Mouse (Mus musculus): ENCODE results near the gene Spop. TPM values are rescaled to one million over a fixed set of nuclear protein-coding genes. Genes with fewer than 3 reads are reported as not detected.
A peak's percentile ranks its signal among the peaks of the same experiment; 100 is the strongest.

Spop gene
- total and polyA plus RNA-seq, 3 experiments: 69.3 to 170 (median 155) TPM

GRCm38 (mm10) chr11:95460872-95461271 lies 47.0 kb downstream of the Spop start:
- Histone ChIP-seq H3K27me3 (ENCODE audit: control insufficient read depth, insufficient read depth, low read length) (no peaks in the 10 kb centered on the region), H3K36me3 (ENCODE audit: control insufficient read depth, insufficient read depth, low read length) (peaks cover 9% of the 10 kb centered on the region; the same call in 1 of the 2 replicates), H3K9ac (ENCODE audit: low read depth, low read length) (no peak overlapping the region), H3K4me1 (ENCODE audit: control insufficient read depth, insufficient read depth, low read length) (peaks cover 3% of the 10 kb centered on the region), H3K4me3 (no peak overlapping the region), H3K79me2 (replicated peaks; ENCODE audit: control insufficient read depth, insufficient read depth, low read length) (peaks cover 3% of the 10 kb centered on the region; the same call in 1 of the 2 replicates), H3K27ac (no peak overlapping the region)
- no peak for DNase-seq
- 84% methylated on average over 2 of the region's 2 CpGs for WGBS
- no peak for TF ChIP-seq CTCF (IDR thresholded peaks at IDR 0.05)
- no peak for TF ChIP-seq EP300 (IDR thresholded peaks at IDR 0.05; ENCODE audit: insufficient read depth, low read depth, low read length)
- TF ChIP-seq POLR2A (IDR thresholded peaks at IDR 0.05; ENCODE audit: insufficient read depth, low read depth, low read length): no peak
- intact Hi-C loops (cut with DNase I): no loop called here

- H3K4me1 ChIP-seq (ENCODE audit: control insufficient read depth, insufficient read depth, low read length): peaks cover 3% of the 10 kb centered on the region
- H3K36me3 ChIP-seq (ENCODE audit: control insufficient read depth, insufficient read depth, low read length): peaks cover 6% of the 10 kb centered on the region; the same call in 1 of the 2 replicates
- DNase-seq: no peak
- no peaks in the 10 kb centered on the region for H3K27me3 ChIP-seq (ENCODE audit: control insufficient read depth, insufficient read depth, low read length)
- no peak overlapping the region for H3K27ac ChIP-seq
- no peak overlapping the region for H3K9ac ChIP-seq (ENCODE audit: low read depth, low read length)
- TF ChIP-seq POLR2A (IDR thresholded peaks at IDR 0.05; ENCODE audit: insufficient read depth, low read depth, low read length) (no peak), CTCF (IDR thresholded peaks at IDR 0.05) (no peak), EP300 (IDR thresholded peaks at IDR 0.05; ENCODE audit: insufficient read depth, low read depth, low read length) (no peak)
- intact Hi-C loops (cut with DNase I): no loop called here
- H3K79me2 ChIP-seq (replicated peaks; ENCODE audit: control insufficient read depth, insufficient read depth, low read length): peaks cover 3% of the 10 kb centered on the region; the same call in 1 of the 2 replicates
- WGBS: 95% methylated on average over 3 of the region's 3 CpGs
- no peak overlapping the region for H3K4me3 ChIP-seq
Observed at GRCm38 (mm10) chr11:95462168-95462567, 48.3 kb downstream of the Spop start.

GRCm38 (mm10) chr11:95467731-95468130 lies 53.9 kb downstream of the Spop start:
- H3K9ac ChIP-seq (ENCODE audit: low read depth, low read length): no peak overlapping the region
- H3K79me2 ChIP-seq (replicated peaks; ENCODE audit: control insufficient read depth, insufficient read depth, low read length): no peaks in the 10 kb centered on the region; the same call in 1 of the 2 replicates
- no peak overlapping the region for H3K4me3 ChIP-seq
- TF ChIP-seq CTCF (IDR thresholded peaks at IDR 0.05) (no peak), POLR2A (IDR thresholded peaks at IDR 0.05; ENCODE audit: insufficient read depth, low read depth, low read length) (no peak), EP300 (IDR thresholded peaks at IDR 0.05; ENCODE audit: insufficient read depth, low read depth, low read length) (no peak)
- H3K36me3 ChIP-seq (ENCODE audit: control insufficient read depth, insufficient read depth, low read length): peaks cover 13% of the 10 kb centered on the region
- 87% methylated on average over 1 of the region's 1 CpGs for WGBS
- no peak for DNase-seq
- no peaks in the 10 kb centered on the region for H3K4me1 ChIP-seq (ENCODE audit: control insufficient read depth, insufficient read depth, low read length)
- no peak overlapping the region for H3K27ac ChIP-seq
- no peaks in the 10 kb centered on the region for H3K27me3 ChIP-seq (ENCODE audit: control insufficient read depth, insufficient read depth, low read length)
- intact Hi-C loops (cut with DNase I): no loop called here

- H3K36me3 ChIP-seq (ENCODE audit: control insufficient read depth, insufficient read depth, low read length): peaks cover 21% of the 10 kb centered on the region
- DNase-seq: no peak
- no peaks in the 10 kb centered on the region; the same call in 1 of the 2 replicates for H3K79me2 ChIP-seq (replicated peaks; ENCODE audit: control insufficient read depth, insufficient read depth, low read length)
- no peak overlapping the region for H3K4me3 ChIP-seq
- H3K4me1 ChIP-seq (ENCODE audit: control insufficient read depth, insufficient read depth, low read length): peaks cover 1% of the 10 kb centered on the region; the same call in 1 of the 2 replicates
- 0 out of 2 replicates have a peak overlapping the region, but pooled peaks have one; percentile 1 for H3K27ac ChIP-seq
- 48% methylated on average over 2 of the region's 2 CpGs for WGBS
- H3K9ac ChIP-seq (ENCODE audit: low read depth, low read length): no peak overlapping the region
- TF ChIP-seq POLR2A (IDR thresholded peaks at IDR 0.05; ENCODE audit: insufficient read depth, low read depth, low read length): no peak
- TF ChIP-seq CTCF (IDR thresholded peaks at IDR 0.05): no peak
- intact Hi-C loops (cut with DNase I): loop anchor here (5.0 kb wide), 1 partner anchor 34 kb away; no protein-coding TSS in a partner anchor
- H3K27me3 ChIP-seq (ENCODE audit: control insufficient read depth, insufficient read depth, low read length): no peaks in the 10 kb centered on the region
Observed at GRCm38 (mm10) chr11:95472942-95473341, 59.1 kb downstream of the Spop start.

- H3K36me3 ChIP-seq (ENCODE audit: control insufficient read depth, insufficient read depth, low read length): peaks cover 21% of the 10 kb centered on the region
- no peaks in the 10 kb centered on the region for H3K27me3 ChIP-seq (ENCODE audit: control insufficient read depth, insufficient read depth, low read length)
- H3K9ac ChIP-seq (ENCODE audit: low read depth, low read length): no peak overlapping the region
- TF ChIP-seq POLR2A (IDR thresholded peaks at IDR 0.05; ENCODE audit: insufficient read depth, low read depth, low read length) (no peak), EP300 (IDR thresholded peaks at IDR 0.05; ENCODE audit: insufficient read depth, low read depth, low read length) (no peak), CTCF (IDR thresholded peaks at IDR 0.05) (no peak)
- H3K4me3 ChIP-seq: no peak overlapping the region
- H3K79me2 ChIP-seq (replicated peaks; ENCODE audit: control insufficient read depth, insufficient read depth, low read length): no peaks in the 10 kb centered on the region; the same call in 1 of the 2 replicates
- WGBS: 86% methylated on average over 1 of the region's 1 CpGs
- intact Hi-C loops (cut with DNase I): loop anchor here (5.0 kb wide), 1 partner anchor 34 kb away; no protein-coding TSS in a partner anchor
- DNase-seq: no peak
- peaks cover 1% of the 10 kb centered on the region; the same call in 1 of the 2 replicates for H3K4me1 ChIP-seq (ENCODE audit: control insufficient read depth, insufficient read depth, low read length)
- 0 out of 2 replicates have a peak overlapping the region, but pooled peaks have one; percentile 1 for H3K27ac ChIP-seq
Observed at GRCm38 (mm10) chr11:95473456-95473855, 59.6 kb downstream of the Spop start.

- Histone ChIP-seq H3K79me2 (replicated peaks; ENCODE audit: control insufficient read depth, insufficient read depth, low read length) (no peaks in the 10 kb centered on the region; the same call in 1 of the 2 replicates), H3K36me3 (ENCODE audit: control insufficient read depth, insufficient read depth, low read length) (peaks cover 27% of the 10 kb centered on the region), H3K9ac (ENCODE audit: low read depth, low read length) (no peak overlapping the region), H3K4me1 (ENCODE audit: control insufficient read depth, insufficient read depth, low read length) (peaks cover 1% of the 10 kb centered on the region; the same call in 1 of the 2 replicates), H3K27ac (no peak overlapping the region), H3K4me3 (no peak overlapping the region), H3K27me3 (ENCODE audit: control insufficient read depth, insufficient read depth, low read length) (no peaks in the 10 kb centered on the region)
- 65% methylated on average over 7 of the region's 7 CpGs for WGBS
- intact Hi-C loops (cut with DNase I): loop anchor here (2.0 to 5.0 kb wide), 2 partner anchors 39 to 78 kb away; no protein-coding TSS in a partner anchor
- no peak for DNase-seq
- TF ChIP-seq EP300 (IDR thresholded peaks at IDR 0.05; ENCODE audit: insufficient read depth, low read depth, low read length): no peak
- no peak for TF ChIP-seq POLR2A (IDR thresholded peaks at IDR 0.05; ENCODE audit: insufficient read depth, low read depth, low read length)
- no peak for TF ChIP-seq CTCF (IDR thresholded peaks at IDR 0.05)
Observed at GRCm38 (mm10) chr11:95476323-95476722, 62.4 kb downstream of the Spop start.

Data from heart, adult 2 months (tissue).